Mouse (Mus musculus): ENCODE data around the gene Igfbp7. TPM values are rescaled to one million over a fixed set of nuclear protein-coding genes. Genes with fewer than 3 reads are reported as not detected.
"Not testable (repeated sequence)": the region's sequence is repeated elsewhere in the genome, so short reads cannot be mapped to it uniquely, and the experiment has no call there.

Igfbp7 gene
- total and polyA plus RNA-seq, 3 experiments, result 174 to 353 (median 205) TPM

DNA sequence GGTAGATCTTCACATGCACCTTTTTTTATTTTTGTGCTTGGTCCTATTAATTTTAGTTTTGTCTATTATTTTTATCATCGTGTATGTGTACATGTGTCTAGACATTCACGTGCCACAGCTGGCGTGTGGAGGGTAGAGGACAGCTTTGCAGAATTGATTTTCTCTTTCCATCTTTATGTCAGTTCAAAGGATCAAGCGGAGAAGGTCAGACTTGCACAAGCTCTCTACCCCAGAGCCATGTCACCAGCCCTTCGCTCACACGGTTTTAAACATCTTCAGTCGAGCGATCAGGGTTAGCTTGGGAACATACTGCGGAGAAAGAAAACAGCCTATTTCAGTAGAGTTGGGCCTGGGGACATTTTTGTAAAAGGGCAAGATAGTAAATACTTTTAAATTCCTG is 23.2 kb upstream of the Igfbp7 start:
- DNase-seq, result no peak
- 90% methylated on average over 9 of the region's 9 CpGs for WGBS
- H3K27me3 ChIP-seq (ENCODE audit: control insufficient read depth, insufficient read depth, low read length), result no peaks in the 10 kb centered on the region
- no peak overlapping the region for H3K4me3 ChIP-seq
- intact Hi-C loops (cut with DNase I), result no loop called here
- no peak overlapping the region for H3K9ac ChIP-seq (ENCODE audit: low read depth, low read length)
- H3K36me3 ChIP-seq (ENCODE audit: control insufficient read depth, insufficient read depth, low read length), result no peaks in the 10 kb centered on the region
- H3K4me1 ChIP-seq (ENCODE audit: control insufficient read depth, insufficient read depth, low read length), result peaks cover 5% of the 10 kb centered on the region
- no peaks in the 10 kb centered on the region for H3K79me2 ChIP-seq (replicated peaks; ENCODE audit: control insufficient read depth, insufficient read depth, low read length)
- TF ChIP-seq EP300 (IDR thresholded peaks at IDR 0.05; ENCODE audit: insufficient read depth, low read depth, low read length) (no peak), CTCF (IDR thresholded peaks at IDR 0.05) (no peak), POLR2A (IDR thresholded peaks at IDR 0.05; ENCODE audit: insufficient read depth, low read depth, low read length) (no peak)
- no peak overlapping the region for H3K27ac ChIP-seq

DNA sequence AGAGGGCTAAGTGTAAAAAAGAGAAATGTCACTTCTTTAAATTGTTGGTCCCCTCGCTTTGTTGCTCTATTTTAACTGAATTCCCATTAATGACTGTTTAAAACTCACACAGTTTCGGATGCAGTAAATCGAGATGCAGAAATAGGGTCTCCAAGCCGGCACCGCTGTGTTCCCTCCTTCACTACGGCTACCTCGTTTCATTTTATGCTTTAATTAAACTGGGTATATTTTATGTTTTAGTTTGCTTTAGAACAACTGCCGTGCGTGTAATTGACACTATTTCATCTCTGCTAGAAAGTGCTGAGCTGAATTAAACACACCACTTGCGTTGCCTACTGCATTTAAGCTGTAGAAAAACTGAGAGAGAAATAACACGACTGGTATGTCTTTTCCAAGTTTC is 22.6 kb upstream of the Igfbp7 start:
- Histone ChIP-seq H3K36me3 (ENCODE audit: control insufficient read depth, insufficient read depth, low read length) (no peaks in the 10 kb centered on the region), H3K27ac (no peak overlapping the region), H3K4me3 (no peak overlapping the region), H3K79me2 (replicated peaks; ENCODE audit: control insufficient read depth, insufficient read depth, low read length) (no peaks in the 10 kb centered on the region), H3K4me1 (ENCODE audit: control insufficient read depth, insufficient read depth, low read length) (peaks cover 5% of the 10 kb centered on the region), H3K9ac (ENCODE audit: low read depth, low read length) (no peak overlapping the region), H3K27me3 (ENCODE audit: control insufficient read depth, insufficient read depth, low read length) (no peaks in the 10 kb centered on the region)
- TF ChIP-seq POLR2A (IDR thresholded peaks at IDR 0.05; ENCODE audit: insufficient read depth, low read depth, low read length), result no peak
- TF ChIP-seq CTCF (IDR thresholded peaks at IDR 0.05), result no peak
- TF ChIP-seq EP300 (IDR thresholded peaks at IDR 0.05; ENCODE audit: insufficient read depth, low read depth, low read length), result no peak
- intact Hi-C loops (cut with DNase I), result no loop called here
- DNase-seq, result no peak
- 87% methylated on average over 11 of the region's 11 CpGs for WGBS

DNA sequence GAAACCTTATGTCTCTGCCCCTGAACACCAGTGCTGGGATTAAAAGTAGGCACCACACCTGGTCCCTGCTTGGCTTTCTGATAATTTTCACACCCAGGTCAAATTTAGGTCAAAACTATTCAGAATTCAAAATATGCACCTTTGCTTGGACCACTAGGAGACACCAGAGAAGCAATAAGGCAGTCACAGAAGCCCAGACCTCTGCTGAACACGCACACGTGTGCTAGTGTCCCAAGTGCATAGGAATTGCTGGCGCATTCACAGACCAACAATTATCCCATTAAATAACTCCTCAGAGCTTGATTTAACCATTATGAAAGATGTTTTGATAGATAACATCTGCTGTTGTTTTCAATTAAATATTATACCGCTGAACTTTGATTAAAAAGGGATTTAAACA is 22.2 kb upstream of the Igfbp7 start:
- H3K79me2 ChIP-seq (replicated peaks; ENCODE audit: control insufficient read depth, insufficient read depth, low read length), result no peaks in the 10 kb centered on the region
- 92% methylated on average over 4 of the region's 4 CpGs for WGBS
- no peak overlapping the region for H3K27ac ChIP-seq
- intact Hi-C loops (cut with DNase I), result no loop called here
- DNase-seq, result no peak
- no peak overlapping the region for H3K9ac ChIP-seq (ENCODE audit: low read depth, low read length)
- no peaks in the 10 kb centered on the region for H3K36me3 ChIP-seq (ENCODE audit: control insufficient read depth, insufficient read depth, low read length)
- peaks cover 5% of the 10 kb centered on the region for H3K4me1 ChIP-seq (ENCODE audit: control insufficient read depth, insufficient read depth, low read length)
- H3K4me3 ChIP-seq, result no peak overlapping the region
- H3K27me3 ChIP-seq (ENCODE audit: control insufficient read depth, insufficient read depth, low read length), result no peaks in the 10 kb centered on the region
- TF ChIP-seq EP300 (IDR thresholded peaks at IDR 0.05; ENCODE audit: insufficient read depth, low read depth, low read length) (no peak), CTCF (IDR thresholded peaks at IDR 0.05) (no peak)

DNA sequence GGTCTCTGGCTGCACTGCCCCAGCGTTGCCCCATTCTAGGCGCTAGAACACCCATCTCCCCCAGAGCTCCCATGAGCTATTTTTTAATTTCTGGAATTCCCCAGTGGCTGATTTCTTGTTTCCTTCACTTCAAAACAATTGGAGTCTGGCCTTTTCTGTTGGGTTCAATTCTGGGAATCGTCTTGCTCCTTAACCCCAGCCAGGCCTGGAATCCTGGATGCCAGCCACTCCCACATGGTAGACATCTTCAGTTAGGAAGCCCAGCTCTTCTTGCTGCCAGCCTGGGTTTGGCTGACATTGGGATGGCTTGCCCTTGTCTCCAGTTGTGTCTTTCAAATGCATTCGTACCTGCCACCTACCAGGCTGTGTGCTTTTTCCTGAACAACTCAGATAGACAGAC is 20.7 kb upstream of the Igfbp7 start:
- intact Hi-C loops (cut with DNase I), result no loop called here
- no peak overlapping the region for H3K9ac ChIP-seq (ENCODE audit: low read depth, low read length)
- no peak overlapping the region for H3K27ac ChIP-seq
- no peaks in the 10 kb centered on the region for H3K36me3 ChIP-seq (ENCODE audit: control insufficient read depth, insufficient read depth, low read length)
- no peak for TF ChIP-seq CTCF (IDR thresholded peaks at IDR 0.05)
- TF ChIP-seq POLR2A (IDR thresholded peaks at IDR 0.05; ENCODE audit: insufficient read depth, low read depth, low read length), result no peak
- no peak for TF ChIP-seq EP300 (IDR thresholded peaks at IDR 0.05; ENCODE audit: insufficient read depth, low read depth, low read length)
- no peaks in the 10 kb centered on the region for H3K27me3 ChIP-seq (ENCODE audit: control insufficient read depth, insufficient read depth, low read length)
- 49% methylated on average over 4 of the region's 4 CpGs for WGBS
- peaks cover 3% of the 10 kb centered on the region for H3K4me1 ChIP-seq (ENCODE audit: control insufficient read depth, insufficient read depth, low read length)
- no peaks in the 10 kb centered on the region for H3K79me2 ChIP-seq (replicated peaks; ENCODE audit: control insufficient read depth, insufficient read depth, low read length)
- no peak overlapping the region for H3K4me3 ChIP-seq
- no peak for DNase-seq

DNA sequence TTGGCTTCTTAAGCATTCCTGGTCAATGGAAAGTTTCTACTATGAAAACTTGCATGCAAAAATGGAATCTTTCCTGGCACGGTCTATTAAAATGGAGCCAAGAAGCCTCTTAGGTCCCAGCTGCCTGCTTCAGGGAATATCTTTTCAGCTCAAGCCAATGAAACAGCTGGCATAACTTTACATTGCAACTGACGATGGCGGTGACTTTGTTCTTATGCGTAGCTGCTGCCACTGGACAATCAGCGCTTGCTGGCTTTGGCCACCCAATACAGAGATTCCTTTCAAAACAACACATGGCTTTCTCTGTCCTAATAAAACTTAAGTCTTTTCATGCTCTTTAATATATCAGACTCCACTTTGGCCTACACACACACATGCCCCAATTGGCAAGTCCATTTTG is 20.1 kb upstream of the Igfbp7 start:
- no peaks in the 10 kb centered on the region for H3K27me3 ChIP-seq (ENCODE audit: control insufficient read depth, insufficient read depth, low read length)
- no peak overlapping the region for H3K9ac ChIP-seq (ENCODE audit: low read depth, low read length)
- DNase-seq, result no peak
- H3K79me2 ChIP-seq (replicated peaks; ENCODE audit: control insufficient read depth, insufficient read depth, low read length), result no peaks in the 10 kb centered on the region
- WGBS, result 86% methylated on average over 5 of the region's 5 CpGs
- H3K4me3 ChIP-seq, result no peak overlapping the region
- peaks cover 3% of the 10 kb centered on the region for H3K4me1 ChIP-seq (ENCODE audit: control insufficient read depth, insufficient read depth, low read length)
- H3K27ac ChIP-seq, result no peak overlapping the region
- intact Hi-C loops (cut with DNase I), result no loop called here
- TF ChIP-seq POLR2A (IDR thresholded peaks at IDR 0.05; ENCODE audit: insufficient read depth, low read depth, low read length) (no peak), CTCF (IDR thresholded peaks at IDR 0.05) (no peak)
- H3K36me3 ChIP-seq (ENCODE audit: control insufficient read depth, insufficient read depth, low read length), result no peaks in the 10 kb centered on the region

DNA sequence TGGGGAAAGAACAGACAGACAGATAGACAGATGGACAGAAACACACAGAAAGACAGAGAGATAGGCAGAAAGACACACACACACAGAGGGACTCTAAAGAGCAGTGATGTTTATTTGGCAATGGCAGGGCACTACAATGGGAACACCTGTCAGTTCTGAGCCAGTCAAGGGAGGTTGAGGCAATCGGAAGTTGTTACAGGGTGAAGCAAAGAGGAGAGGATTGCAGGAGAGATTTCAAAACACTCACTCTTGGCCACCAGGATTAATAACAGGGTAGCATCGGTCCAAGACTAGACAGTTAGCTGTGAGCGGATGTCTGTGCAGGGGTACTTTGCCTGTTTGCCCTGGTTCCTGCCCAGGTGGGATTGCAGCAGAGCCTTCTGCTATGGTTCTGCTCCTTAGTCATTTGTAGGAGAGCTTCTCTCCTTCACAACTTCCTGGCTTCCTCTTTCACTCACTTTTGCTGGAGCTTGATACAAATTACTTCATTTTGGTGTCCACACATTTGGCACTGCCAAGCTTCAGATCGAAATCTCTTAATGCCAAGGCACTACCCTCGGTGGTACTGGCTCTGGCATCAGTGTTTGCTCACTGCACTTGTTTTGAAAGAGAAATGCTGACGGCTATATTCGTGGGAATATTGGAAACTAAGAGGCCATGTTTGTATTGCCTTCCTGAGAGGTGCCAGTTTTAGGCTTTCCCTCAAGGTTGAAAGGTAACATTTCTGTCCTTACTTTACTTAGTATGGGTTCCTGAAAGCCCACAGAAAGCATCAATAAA is 18.1 kb upstream of the Igfbp7 start:
- no peaks in the 10 kb centered on the region for H3K79me2 ChIP-seq (replicated peaks; ENCODE audit: control insufficient read depth, insufficient read depth, low read length)
- no peak overlapping the region for H3K9ac ChIP-seq (ENCODE audit: low read depth, low read length)
- DNase-seq, result no peak
- peaks cover 3% of the 10 kb centered on the region for H3K4me1 ChIP-seq (ENCODE audit: control insufficient read depth, insufficient read depth, low read length)
- no peak for TF ChIP-seq POLR2A (IDR thresholded peaks at IDR 0.05; ENCODE audit: insufficient read depth, low read depth, low read length)
- TF ChIP-seq CTCF (IDR thresholded peaks at IDR 0.05), result no peak
- no peak for TF ChIP-seq EP300 (IDR thresholded peaks at IDR 0.05; ENCODE audit: insufficient read depth, low read depth, low read length)
- no peaks in the 10 kb centered on the region for H3K36me3 ChIP-seq (ENCODE audit: control insufficient read depth, insufficient read depth, low read length)
- no peak overlapping the region for H3K27ac ChIP-seq
- no peaks in the 10 kb centered on the region for H3K27me3 ChIP-seq (ENCODE audit: control insufficient read depth, insufficient read depth, low read length)
- WGBS, result 70% methylated on average over 7 of the region's 7 CpGs
- intact Hi-C loops (cut with DNase I), result no loop called here
- no peak overlapping the region for H3K4me3 ChIP-seq

DNA sequence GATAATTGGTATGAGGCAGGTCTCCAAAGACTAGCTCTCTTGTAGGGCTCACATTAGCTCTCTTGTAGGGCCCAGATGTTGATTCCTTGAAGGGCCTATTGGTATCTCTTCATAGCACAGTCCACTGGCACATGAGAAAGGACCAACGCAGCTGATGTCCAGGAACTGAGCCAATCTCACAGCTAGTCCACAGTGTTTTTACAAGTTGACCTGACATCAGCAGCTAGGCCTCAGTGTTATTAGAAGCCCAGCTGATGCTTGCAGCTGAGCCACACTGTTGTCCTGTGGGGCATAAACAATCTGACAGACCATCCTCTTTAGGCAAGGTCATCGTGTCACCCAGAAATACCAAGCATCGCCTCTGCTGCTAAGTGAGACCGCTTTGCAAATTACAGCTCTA is 11.7 kb upstream of the Igfbp7 start:
- H3K36me3 ChIP-seq (ENCODE audit: control insufficient read depth, insufficient read depth, low read length); H3K79me2 ChIP-seq (replicated peaks; ENCODE audit: control insufficient read depth, insufficient read depth, low read length); H3K4me1 ChIP-seq (ENCODE audit: control insufficient read depth, insufficient read depth, low read length); H3K27me3 ChIP-seq (ENCODE audit: control insufficient read depth, insufficient read depth, low read length); H3K4me3 ChIP-seq; H3K9ac ChIP-seq (ENCODE audit: low read depth, low read length); H3K27ac ChIP-seq; DNase-seq: not testable (repeated sequence)
- 45% methylated on average over 4 of the region's 4 CpGs for WGBS
- intact Hi-C loops (cut with DNase I), result loop anchor here (5.0 kb wide), 1 partner anchor 38 kb away; no protein-coding TSS in a partner anchor

Measured in heart, adult 2 months (tissue).